Mouse (Mus musculus) limb, embryonic 11.5 days (tissue): ENCODE results near the gene Rplp0. TPM values are rescaled to one million over a fixed set of nuclear protein-coding genes. Genes with fewer than 3 reads are reported as not detected.

ENCODE experiments used
- ATAC-seq: fragments of 200-750 bp; cut with Nextera tagmentation; 2 replicates; pipeline ENCODE4 v1.8.0; 2017; ENCODE audit warnings: low read depth; ENCODE audit not compliant: insufficient number of reproducible peaks, low FRiP score, low TSS enrichment
- DNase-seq: peaks from one replicate; pipeline ENCODE4 v3.0.0-alpha.2; 2015; ENCODE audit warnings: low spot score
- H3K27ac ChIP-seq: fragments of 300-500 bp; sonication (generic); replicated peaks from 2 replicates; pipeline ENCODE4 v1.5.1; 2014; ENCODE audit warnings: low read depth, mild to moderate bottlenecking, low read length
- H3K27me3 ChIP-seq: fragments of 300-500 bp; sonication (generic); 2 replicates; pipeline ENCODE4 v1.6.1; 2014; ENCODE audit warnings: mild to moderate bottlenecking, low read length, mixed read lengths; ENCODE audit not compliant: control insufficient read depth, insufficient read depth
- H3K36me3 ChIP-seq: fragments of 300-500 bp; sonication (generic); 2 replicates; pipeline ENCODE4 v1.6.1; 2014; ENCODE audit warnings: mild to moderate bottlenecking, low read length, moderate library complexity, mixed read lengths; ENCODE audit not compliant: control insufficient read depth, insufficient read depth
- H3K4me1 ChIP-seq: fragments of 300-500 bp; sonication (generic); 2 replicates; pipeline ENCODE4 v1.6.1; 2014; ENCODE audit warnings: low read length, mixed read lengths; ENCODE audit not compliant: control insufficient read depth, insufficient read depth
- H3K4me2 ChIP-seq: fragments of 300-500 bp; sonication (generic); 2 replicates; pipeline ENCODE4 v1.6.1; 2014; ENCODE audit warnings: low read depth, mild to moderate bottlenecking, moderate library complexity; ENCODE audit not compliant: severe bottlenecking
- H3K4me3 ChIP-seq: fragments of 300-500 bp; sonication (generic); 2 replicates; pipeline ENCODE4 v1.5.1; 2014; ENCODE audit warnings: low read depth, low read length
- H3K9ac ChIP-seq: fragments of 300-500 bp; sonication (generic); 2 replicates; pipeline ENCODE4 v1.6.1; 2014; ENCODE audit warnings: mild to moderate bottlenecking, low read length
- H3K9me3 ChIP-seq: fragments of 300-500 bp; sonication (generic); 2 replicates; pipeline ENCODE4 v1.6.1; 2016; ENCODE audit warnings: low read length; ENCODE audit not compliant: control insufficient read depth
- WGBS: fragments of 180-500 bp; shearing (Covaris S2); extraction: QIAGEN DNeasy Blood & Tissue Kit; methylation state at CpG from one replicate; pipeline ENCODE4 v1.1.7; 2014; 5-methylcytosine and 5-hydroxymethylcytosine counted together
- polyA plus RNA-seq: library from polyadenylated mRNA; unstranded; fragments of >200 nt; fragmentation: Nextera tagmentation; extraction: Ambion mirVana; gene quantifications from 2 replicates; pipeline ENCODE4 v1.2.1, GENCODE M21; 2014

The Rplp0 gene
- polyA plus RNA-seq, 1 experiment from 2014 or later: 1,526 TPM

DNA sequence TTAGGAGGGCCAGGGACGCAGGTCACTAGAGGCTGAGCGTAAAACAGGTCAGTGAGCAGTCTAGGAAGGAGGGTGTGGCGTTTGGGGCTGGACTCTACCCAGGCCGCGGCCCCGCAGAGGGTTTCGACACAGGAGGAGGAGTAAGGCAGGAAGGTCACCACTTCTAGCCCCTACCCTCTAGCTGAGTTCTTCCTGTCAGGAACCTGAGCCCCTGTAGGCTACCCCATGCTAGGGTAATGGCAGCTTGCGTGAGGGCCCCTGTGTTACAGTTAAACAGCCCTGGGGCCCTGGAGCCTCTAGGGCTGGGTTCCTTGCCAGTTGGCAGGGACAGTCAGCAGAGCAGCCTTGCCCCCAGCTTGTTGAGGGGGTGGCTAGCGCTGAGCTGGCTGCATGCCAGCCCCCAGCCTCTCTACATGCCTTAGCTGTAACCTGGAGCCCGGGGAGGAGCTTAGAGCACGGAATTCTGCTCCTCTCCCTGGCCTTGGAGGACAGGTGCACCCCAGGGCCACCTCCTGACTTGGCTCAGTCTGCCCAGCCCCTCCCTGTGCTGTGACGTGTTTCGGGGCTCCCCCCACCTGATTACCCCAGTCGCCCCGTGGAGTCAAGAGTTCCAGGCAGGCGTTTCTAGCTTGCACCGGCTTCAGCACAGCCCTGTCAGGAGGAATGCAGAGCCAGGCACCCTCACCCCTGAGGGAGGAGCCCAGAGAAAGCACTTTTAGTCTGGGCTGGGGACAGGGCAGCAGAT, 15.6 kb upstream of the Rplp0 start:
- ATAC-seq (no peak), DNase-seq (no peak)
- Histone ChIP-seq H3K9me3 (no peaks in the 10 kb centered on the region), H3K4me2 (no peak overlapping the region), H3K9ac (no peak overlapping the region), H3K36me3 (peaks cover 9% of the 10 kb centered on the region; the same call in 1 of the 2 replicates), H3K4me3 (no peak overlapping the region), H3K4me1 (peaks cover 26% of the 10 kb centered on the region), H3K27ac (no peak overlapping the region), H3K27me3 (no peaks in the 10 kb centered on the region)
- WGBS: 68% methylated on average over 17 of the region's 17 CpGs

DNA sequence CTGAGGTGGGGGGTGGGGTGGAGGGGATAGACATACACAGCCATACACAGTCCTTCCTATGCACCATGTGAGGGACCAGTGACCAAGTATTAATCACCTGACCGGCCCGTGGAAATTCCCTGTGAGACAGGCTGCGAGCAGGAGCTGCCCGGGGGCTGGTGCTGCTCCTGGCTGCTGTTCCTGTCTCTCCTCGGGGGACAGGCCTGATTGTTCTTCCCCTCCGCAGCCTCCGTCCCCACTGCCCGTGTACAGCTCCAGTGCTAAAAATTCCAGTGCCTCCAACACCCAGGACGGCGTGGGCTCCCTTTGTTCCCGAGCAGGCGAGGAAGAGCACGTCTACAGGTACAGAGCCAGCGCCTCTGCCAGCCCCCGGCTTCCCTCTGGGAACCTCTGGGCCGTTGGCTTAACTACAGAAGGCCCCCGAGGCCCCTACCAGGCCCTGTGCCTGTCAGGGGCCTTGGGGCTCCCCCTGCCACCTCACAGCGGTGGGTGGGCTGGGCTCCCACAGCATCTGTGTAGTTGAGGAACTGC, 14.5 kb upstream of the Rplp0 start:
- ATAC-seq (no peak), DNase-seq (no peak)
- no peak overlapping the region for H3K4me2 ChIP-seq
- H3K9me3 ChIP-seq: no peaks in the 10 kb centered on the region
- peaks cover 12% of the 10 kb centered on the region; the same call in 1 of the 2 replicates for H3K36me3 ChIP-seq
- no peak overlapping the region for H3K4me3 ChIP-seq
- H3K27ac ChIP-seq: 0 out of 2 replicates have a peak overlapping the region, but pooled peaks have one; percentile 22
- 55% methylated on average over 18 of the region's 18 CpGs for WGBS
- peaks cover 26% of the 10 kb centered on the region for H3K4me1 ChIP-seq
- peak overlapping the region; percentile 14; the same call in 1 of the 2 replicates for H3K9ac ChIP-seq
- no peaks in the 10 kb centered on the region for H3K27me3 ChIP-seq

DNA sequence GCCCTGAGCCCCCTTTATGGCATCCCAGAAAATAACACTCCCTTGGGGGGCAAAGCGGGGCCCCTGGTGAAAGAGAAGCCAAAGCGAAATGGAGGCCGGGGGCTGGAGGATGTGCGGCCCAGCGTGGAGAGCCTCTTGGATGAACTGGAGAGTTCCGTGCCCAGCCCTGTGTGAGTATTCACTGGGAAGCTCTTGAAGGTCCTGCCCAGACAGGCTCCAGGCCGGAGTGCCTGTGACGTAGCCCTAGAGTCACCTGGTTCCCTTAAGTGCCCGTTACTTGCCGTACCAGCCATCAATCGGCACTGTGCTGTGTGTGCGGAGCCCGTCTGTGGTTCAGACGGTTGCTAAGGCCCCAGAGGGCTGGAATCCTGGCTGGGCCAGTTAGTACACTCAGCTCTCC, 13.6 kb upstream of the Rplp0 start:
- H3K4me1 ChIP-seq: peaks cover 26% of the 10 kb centered on the region
- H3K27ac ChIP-seq: no peak overlapping the region
- ATAC-seq (no peak), DNase-seq (no peak)
- no peaks in the 10 kb centered on the region for H3K9me3 ChIP-seq
- no peak overlapping the region for H3K4me3 ChIP-seq
- no peak overlapping the region for H3K4me2 ChIP-seq
- WGBS: 88% methylated on average over 14 of the region's 14 CpGs
- no peak overlapping the region for H3K9ac ChIP-seq
- peaks cover 12% of the 10 kb centered on the region; the same call in 1 of the 2 replicates for H3K36me3 ChIP-seq
- no peaks in the 10 kb centered on the region for H3K27me3 ChIP-seq

- 80% methylated on average over 11 of the region's 11 CpGs for WGBS
- H3K27me3 ChIP-seq: no peaks in the 10 kb centered on the region
- ATAC-seq: no peak
- no peak overlapping the region for H3K27ac ChIP-seq
- H3K36me3 ChIP-seq: peaks cover 12% of the 10 kb centered on the region; the same call in 1 of the 2 replicates
- H3K4me1 ChIP-seq: peaks cover 26% of the 10 kb centered on the region
- no peak overlapping the region for H3K4me3 ChIP-seq
- H3K4me2 ChIP-seq: no peak overlapping the region
- no peak for DNase-seq
- H3K9me3 ChIP-seq: no peaks in the 10 kb centered on the region
- no peak overlapping the region for H3K9ac ChIP-seq
Measured at GRCm38 (mm10) chr5:115546536-115546935, 12.7 kb upstream of the Rplp0 start.

DNA sequence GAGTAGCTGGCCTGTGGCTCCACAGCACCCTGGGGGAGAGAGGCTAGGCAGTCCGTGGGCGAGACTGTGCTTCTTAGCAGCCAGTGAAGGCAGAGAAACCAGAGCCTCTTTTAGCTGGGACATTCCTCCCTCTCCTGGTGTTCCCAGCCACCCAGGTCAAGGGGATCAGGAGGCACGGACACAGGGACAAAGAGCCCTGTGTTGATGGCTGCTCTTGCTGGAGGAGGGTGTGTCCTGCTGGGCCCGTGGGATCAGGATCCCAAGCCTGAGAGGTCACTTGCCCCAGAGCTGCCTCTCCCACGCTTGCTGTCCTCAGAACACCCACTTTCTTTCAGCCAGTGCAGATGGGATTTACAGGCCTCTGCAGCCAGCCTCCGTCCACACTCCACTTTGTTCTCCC, 12.3 kb upstream of the Rplp0 start:
- WGBS: 62% methylated on average over 6 of the region's 6 CpGs
- Histone ChIP-seq H3K9ac (no peak overlapping the region), H3K4me3 (no peak overlapping the region), H3K27ac (no peak overlapping the region; the same call in 1 of the 2 replicates), H3K9me3 (no peaks in the 10 kb centered on the region), H3K4me2 (no peak overlapping the region), H3K4me1 (peaks cover 25% of the 10 kb centered on the region), H3K36me3 (peaks cover 12% of the 10 kb centered on the region; the same call in 1 of the 2 replicates), H3K27me3 (no peaks in the 10 kb centered on the region)
- ATAC-seq: no peak
- DNase-seq: no peak

DNA sequence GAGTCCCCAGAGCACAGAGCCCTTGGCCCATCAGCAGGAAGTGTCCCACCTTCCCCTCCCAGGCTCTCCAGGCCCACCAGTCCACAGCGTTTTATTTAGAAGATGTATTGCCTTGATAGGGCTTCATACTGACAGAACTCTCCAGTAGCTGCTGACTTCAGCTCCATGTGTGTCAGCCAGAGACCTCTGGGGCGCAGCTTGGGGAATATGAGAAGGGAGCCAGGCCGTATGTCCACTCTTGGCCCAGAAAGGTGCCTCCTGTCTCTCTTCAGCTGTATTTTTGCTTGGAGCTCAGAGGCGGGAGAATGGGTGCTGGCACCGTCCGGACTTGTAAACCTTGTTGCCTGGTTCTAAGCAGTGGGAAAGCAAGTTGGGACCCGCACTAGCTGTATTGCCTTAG, 11.8 kb upstream of the Rplp0 start:
- Histone ChIP-seq H3K4me1 (peaks cover 21% of the 10 kb centered on the region), H3K4me3 (no peak overlapping the region), H3K36me3 (peaks cover 15% of the 10 kb centered on the region; the same call in 1 of the 2 replicates), H3K4me2 (no peak overlapping the region), H3K27ac (no peak overlapping the region; the same call in 1 of the 2 replicates), H3K27me3 (no peaks in the 10 kb centered on the region), H3K9ac (no peak overlapping the region), H3K9me3 (no peaks in the 10 kb centered on the region)
- WGBS: 83% methylated on average over 7 of the region's 7 CpGs
- DNase-seq (no peak), ATAC-seq (no peak)

DNA sequence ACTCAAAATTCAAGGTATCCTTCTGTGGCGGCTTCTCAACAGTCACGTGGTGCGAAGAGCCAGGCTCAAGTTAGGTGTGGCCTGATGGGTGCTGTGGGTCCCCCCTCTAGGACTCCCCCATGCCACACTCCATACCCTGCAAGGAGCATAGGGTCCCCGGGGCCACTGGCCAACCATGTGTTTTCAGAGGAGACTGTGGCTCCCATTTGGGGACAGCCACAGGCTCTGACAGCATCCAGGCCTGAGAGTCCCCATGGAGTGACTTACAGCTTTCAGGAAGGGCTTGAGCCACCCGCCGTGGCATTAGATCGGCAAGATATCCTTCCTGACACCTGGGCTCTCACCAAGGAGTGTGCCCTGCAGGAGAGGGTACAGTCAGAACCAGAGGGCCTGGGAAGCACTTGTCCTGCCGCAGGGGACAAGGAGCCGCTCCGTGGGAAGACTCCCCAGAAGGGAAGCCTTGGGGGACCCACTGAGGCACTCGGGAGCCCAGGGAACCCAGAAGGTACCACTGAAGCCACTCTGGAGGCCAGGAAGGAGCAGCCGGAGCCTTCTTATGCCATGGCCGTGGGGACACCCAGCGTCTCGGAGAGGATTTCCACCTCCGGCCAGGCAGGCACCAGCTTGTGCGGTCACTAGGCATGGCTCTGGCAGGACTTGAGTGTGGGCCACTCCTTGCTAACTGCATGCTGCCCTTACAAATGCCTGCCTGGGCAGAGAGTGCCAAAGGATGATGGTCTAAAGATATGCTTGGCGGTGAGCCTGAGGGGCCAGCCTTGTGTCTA, 10.6 kb upstream of the Rplp0 start:
- ATAC-seq (no peak), DNase-seq (no peak)
- H3K9ac ChIP-seq: no peak overlapping the region
- no peak overlapping the region for H3K4me3 ChIP-seq
- H3K36me3 ChIP-seq: peaks cover 20% of the 10 kb centered on the region; the same call in 1 of the 2 replicates
- no peak overlapping the region for H3K4me2 ChIP-seq
- no peak overlapping the region for H3K27ac ChIP-seq
- peaks cover 10% of the 10 kb centered on the region for H3K4me1 ChIP-seq
- no peaks in the 10 kb centered on the region for H3K9me3 ChIP-seq
- H3K27me3 ChIP-seq: no peaks in the 10 kb centered on the region
- WGBS: 90% methylated on average over 18 of the region's 18 CpGs

DNA sequence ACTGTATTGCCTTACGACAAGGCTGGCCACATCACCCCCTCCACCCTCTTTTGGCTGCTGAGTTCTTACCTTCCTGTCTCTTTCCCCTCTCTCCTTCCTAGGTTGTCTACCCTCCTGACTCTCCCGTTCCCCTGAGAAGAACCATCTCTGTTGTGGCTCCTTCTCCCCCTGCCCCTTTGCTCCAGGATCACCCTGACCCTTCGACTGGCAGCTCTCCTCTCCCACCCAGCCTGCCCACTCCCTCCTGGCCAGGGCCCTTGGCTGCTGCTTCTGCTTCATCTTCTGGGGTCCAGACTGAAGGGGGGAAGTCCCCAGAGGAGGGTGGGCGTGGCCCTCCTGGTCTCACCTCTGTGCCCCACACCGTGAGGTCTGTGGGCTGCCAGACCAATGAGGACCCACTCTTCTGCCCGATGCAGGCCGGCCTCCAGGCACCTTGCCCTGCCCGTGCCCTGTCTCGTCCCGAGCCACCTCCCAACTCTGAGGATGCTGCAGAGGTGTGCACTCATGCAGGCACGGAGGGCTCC, 8.7 kb upstream of the Rplp0 start:
- DNase-seq: no peak
- Histone ChIP-seq H3K27ac (no peak overlapping the region), H3K4me2 (no peak overlapping the region), H3K4me1 (no peaks in the 10 kb centered on the region; the same call in 1 of the 2 replicates), H3K36me3 (peaks cover 22% of the 10 kb centered on the region), H3K9me3 (no peaks in the 10 kb centered on the region), H3K9ac (no peak overlapping the region), H3K27me3 (no peaks in the 10 kb centered on the region), H3K4me3 (no peak overlapping the region)
- no peak for ATAC-seq
- 73% methylated on average over 11 of the region's 11 CpGs for WGBS
